ENCODE assay signal across 24 mouse cellular contexts in the genomic region with DNA sequence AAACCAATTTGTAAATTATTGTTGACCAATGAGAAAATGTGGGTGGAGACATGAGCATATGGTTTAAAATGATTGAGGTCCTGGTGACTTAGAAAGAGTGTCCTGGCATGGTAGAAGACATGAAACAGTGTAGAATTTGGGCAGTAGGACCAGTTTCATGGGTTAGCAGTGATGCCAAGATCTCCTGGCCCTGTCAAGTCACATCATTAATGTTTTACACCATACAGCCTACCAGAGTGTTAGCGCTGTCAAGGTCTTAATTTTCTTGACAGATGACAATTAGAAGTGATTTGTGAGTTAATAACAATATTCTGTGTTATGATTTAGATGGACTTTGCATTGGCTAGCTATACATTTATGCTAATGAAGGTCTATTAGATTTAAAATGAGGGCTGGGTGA.
"Had no signal": no experiment of that assay in that cellular context is flagged by ENCODE, and none has a peak within 500 bp of the region (broad histone marks: within the 10 kb centered on the region; RNA-seq: fewer than 3 reads in every experiment).

No protein-coding gene starts in this region.

- DNase-seq: forebrain, postnatal 0 days; gastrocnemius, postnatal 14 days; gastrocnemius, postnatal 36 days; heart, adult 11 months; heart, adult 2 months; heart, postnatal 14 days; heart, postnatal 36 days; kidney, adult 18-20 months; kidney, adult 8-10 months; kidney, postnatal 10 days; kidney, postnatal 25 days; kidney, postnatal 4 days; liver; liver, embryonic 13.5 days had no signal

- H3K36me3 ChIP-seq: heart, embryonic 13.5 days; heart, embryonic 15.5 days; intestine, embryonic 15.5 days; limb, embryonic 10.5 days; limb, embryonic 12.5 days; liver, embryonic 13.5 days had no signal

- H3K27ac ChIP-seq: heart, adult 2 months; heart, embryonic 13.5 days; heart, embryonic 15.5 days; intestine, embryonic 15.5 days; layer of hippocampus, adult 2 months; limb, embryonic 10.5 days; limb, embryonic 12.5 days; liver, embryonic 13.5 days had no signal

- H3K27me3 ChIP-seq: heart, embryonic 13.5 days; heart, embryonic 15.5 days; intestine, embryonic 15.5 days; limb, embryonic 12.5 days; liver, embryonic 13.5 days had no signal

- ATAC-seq: forebrain, postnatal 0 days; inflammation-experienced regulatory T-cells, adult 6 months; intestine, embryonic 15.5 days; intestine, postnatal 0 days had no signal

- H3K4me1 ChIP-seq: heart, embryonic 13.5 days; heart, embryonic 15.5 days; intestine, embryonic 15.5 days; limb, embryonic 10.5 days; limb, embryonic 12.5 days; liver, embryonic 13.5 days had no signal

- H3K9ac ChIP-seq: forebrain, postnatal 0 days; heart, embryonic 13.5 days; heart, embryonic 15.5 days; intestine, embryonic 15.5 days; limb, embryonic 12.5 days; liver, embryonic 13.5 days had no signal

- H3K4me2 ChIP-seq: heart, embryonic 11.5 days; heart, embryonic 13.5 days; heart, embryonic 15.5 days; intestine, embryonic 15.5 days; limb, embryonic 12.5 days; liver, embryonic 11.5 days; liver, embryonic 13.5 days had no signal

- H3K9me3 ChIP-seq: heart, embryonic 15.5 days; intestine, embryonic 15.5 days; limb, embryonic 10.5 days; limb, embryonic 12.5 days; liver, embryonic 13.5 days had no signal

- H3K4me3 ChIP-seq: heart, adult 2 months; heart, embryonic 13.5 days; heart, embryonic 15.5 days; intestine, embryonic 15.5 days; layer of hippocampus, adult 2 months; limb, embryonic 10.5 days; limb, embryonic 12.5 days; liver, embryonic 13.5 days had no signal
